Mouse (Mus musculus): ENCODE measurements around the gene Gpbar1. TPM values are rescaled to one million over a fixed set of nuclear protein-coding genes. Genes with fewer than 3 reads are reported as not detected.
A peak's percentile ranks its signal among the peaks of the same experiment; 100 is the strongest.

Gene Gpbar1
- polyA plus RNA-seq, 2 experiments: 0.34 TPM; not detected in 1

GRCm38 (mm10) chr1:74304946-74305345, 26.6 kb downstream of the Gpbar1 start:
- Histone ChIP-seq H3K4me3 (replicated peaks; ENCODE audit: low read length) (no peak overlapping the region), H3K9ac (ENCODE audit: low read depth, low read length, severe bottlenecking) (no peak overlapping the region), H3K27me3 (ENCODE audit: control insufficient read depth, insufficient read depth, low read length) (no peaks in the 10 kb centered on the region), H3K4me2 (replicated peaks; ENCODE audit: low read depth, low read length, severe bottlenecking) (no peak overlapping the region), H3K9me3 (ENCODE audit: control insufficient read depth, low read length) (no peaks in the 10 kb centered on the region), H3K4me1 (ENCODE audit: control insufficient read depth, insufficient read depth, low read length) (peaks cover 6% of the 10 kb centered on the region), H3K27ac (replicated peaks; ENCODE audit: low read depth, low read length) (no peak overlapping the region), H3K36me3 (ENCODE audit: control insufficient read depth, insufficient read depth, low read length) (no peaks in the 10 kb centered on the region)
- no peak for ATAC-seq (ENCODE audit: low FRiP score, low read depth)
- WGBS: 57% methylated on average over 4 of the region's 4 CpGs
- DNase-seq (ENCODE audit: low spot score): no peak
- TF ChIP-seq POLR2A (IDR thresholded peaks at IDR 0.05; ENCODE audit: borderline replicate concordance, extremely low read depth, insufficient read depth, insufficient read length): no peak

- ATAC-seq (ENCODE audit: low FRiP score, low read depth) (no peak), DNase-seq (ENCODE audit: low spot score) (no peak)
- Histone ChIP-seq H3K27me3 (ENCODE audit: control insufficient read depth, insufficient read depth, low read length) (no peaks in the 10 kb centered on the region), H3K4me2 (replicated peaks; ENCODE audit: low read depth, low read length, severe bottlenecking) (peak within 1 kb of the TSS; percentile 73), H3K27ac (replicated peaks; ENCODE audit: low read depth, low read length) (peak within 1 kb of the TSS; percentile 88; the same call in 1 of the 2 replicates), H3K4me3 (replicated peaks; ENCODE audit: low read length) (peak within 1 kb of the TSS; percentile 74), H3K4me1 (ENCODE audit: control insufficient read depth, insufficient read depth, low read length) (peaks cover 6% of the 10 kb centered on the region), H3K9ac (ENCODE audit: low read depth, low read length, severe bottlenecking) (peak within 1 kb of the TSS; percentile 87; the same call in 1 of the 2 replicates), H3K36me3 (ENCODE audit: control insufficient read depth, insufficient read depth, low read length) (no peaks in the 10 kb centered on the region), H3K9me3 (ENCODE audit: control insufficient read depth, low read length) (no peaks in the 10 kb centered on the region)
- WGBS: 68% methylated on average over 2 of the region's 2 CpGs
- TF ChIP-seq POLR2A (IDR thresholded peaks at IDR 0.05; ENCODE audit: borderline replicate concordance, extremely low read depth, insufficient read depth, insufficient read length): no peak
Measured at GRCm38 (mm10) chr1:74305522-74305921, 27.2 kb downstream of the Gpbar1 start, which contains the start of gene Tmbim1. TSS of gene Tmbim1 (minus strand) at chr1:74305622.

GRCm38 (mm10) chr1:74307146-74307545, 28.8 kb downstream of the Gpbar1 start:
- no peak for TF ChIP-seq POLR2A (IDR thresholded peaks at IDR 0.05; ENCODE audit: borderline replicate concordance, extremely low read depth, insufficient read depth, insufficient read length)
- DNase-seq (ENCODE audit: low spot score) (no peak), ATAC-seq (ENCODE audit: low FRiP score, low read depth) (no peak)
- no peak overlapping the region for H3K27ac ChIP-seq (replicated peaks; ENCODE audit: low read depth, low read length)
- no peak overlapping the region for H3K9ac ChIP-seq (ENCODE audit: low read depth, low read length, severe bottlenecking)
- no peaks in the 10 kb centered on the region for H3K27me3 ChIP-seq (ENCODE audit: control insufficient read depth, insufficient read depth, low read length)
- no peaks in the 10 kb centered on the region for H3K36me3 ChIP-seq (ENCODE audit: control insufficient read depth, insufficient read depth, low read length)
- 100% methylated on average over 1 of the region's 1 CpGs for WGBS
- H3K4me2 ChIP-seq (replicated peaks; ENCODE audit: low read depth, low read length, severe bottlenecking): no peak overlapping the region
- H3K4me1 ChIP-seq (ENCODE audit: control insufficient read depth, insufficient read depth, low read length): peaks cover 6% of the 10 kb centered on the region
- no peak overlapping the region for H3K4me3 ChIP-seq (replicated peaks; ENCODE audit: low read length)
- no peaks in the 10 kb centered on the region for H3K9me3 ChIP-seq (ENCODE audit: control insufficient read depth, low read length)

GRCm38 (mm10) chr1:74308001-74308964, 29.9 kb downstream of the Gpbar1 start:
- Histone ChIP-seq H3K9ac (ENCODE audit: low read depth, low read length, severe bottlenecking) (no peak overlapping the region), H3K9me3 (ENCODE audit: control insufficient read depth, low read length) (no peaks in the 10 kb centered on the region), H3K4me1 (ENCODE audit: control insufficient read depth, insufficient read depth, low read length) (no peaks in the 10 kb centered on the region), H3K36me3 (ENCODE audit: control insufficient read depth, insufficient read depth, low read length) (no peaks in the 10 kb centered on the region), H3K27me3 (ENCODE audit: control insufficient read depth, insufficient read depth, low read length) (no peaks in the 10 kb centered on the region), H3K4me3 (replicated peaks; ENCODE audit: low read length) (no peak overlapping the region), H3K4me2 (replicated peaks; ENCODE audit: low read depth, low read length, severe bottlenecking) (no peak overlapping the region), H3K27ac (replicated peaks; ENCODE audit: low read depth, low read length) (no peak overlapping the region)
- no peak for TF ChIP-seq POLR2A (IDR thresholded peaks at IDR 0.05; ENCODE audit: borderline replicate concordance, extremely low read depth, insufficient read depth, insufficient read length)
- WGBS: 57% methylated on average over 10 of the region's 10 CpGs
- no peak for ATAC-seq (ENCODE audit: low FRiP score, low read depth)
- no peak for DNase-seq (ENCODE audit: low spot score)

- no peak for TF ChIP-seq POLR2A (IDR thresholded peaks at IDR 0.05; ENCODE audit: borderline replicate concordance, extremely low read depth, insufficient read depth, insufficient read length)
- no peak for ATAC-seq (ENCODE audit: low FRiP score, low read depth)
- Histone ChIP-seq H3K9ac (ENCODE audit: low read depth, low read length, severe bottlenecking) (no peak overlapping the region), H3K27me3 (ENCODE audit: control insufficient read depth, insufficient read depth, low read length) (no peaks in the 10 kb centered on the region), H3K4me3 (replicated peaks; ENCODE audit: low read length) (no peak overlapping the region), H3K4me2 (replicated peaks; ENCODE audit: low read depth, low read length, severe bottlenecking) (no peak overlapping the region), H3K27ac (replicated peaks; ENCODE audit: low read depth, low read length) (no peak overlapping the region), H3K4me1 (ENCODE audit: control insufficient read depth, insufficient read depth, low read length) (no peaks in the 10 kb centered on the region), H3K36me3 (ENCODE audit: control insufficient read depth, insufficient read depth, low read length) (no peaks in the 10 kb centered on the region), H3K9me3 (ENCODE audit: control insufficient read depth, low read length) (no peaks in the 10 kb centered on the region)
- WGBS: 21% methylated on average over 3 of the region's 3 CpGs
- DNase-seq (ENCODE audit: low spot score): no peak
Measured at GRCm38 (mm10) chr1:74309767-74310166, 31.4 kb downstream of the Gpbar1 start.
